Mouse (Mus musculus) cerebellum, adult 2 months (tissue): Measurements from ENCODE around the gene Slk.

Experiments used
- CTCF ChIP-seq: fragments of 200-500 bp; IDR thresholded peaks from 2 replicates; pipeline ENCODE4 v1.5.1; 2011; ENCODE audit warnings: low read depth, mild to moderate bottlenecking, control low read depth, low read length, moderate library complexity, borderline replicate concordance; ENCODE audit not compliant: insufficient read depth
- POLR2A ChIP-seq: fragments of 200-500 bp; IDR thresholded peaks from 2 replicates; pipeline ENCODE4 v1.6.1; 2011; ENCODE audit warnings: low read length, control low read depth, borderline replicate concordance; ENCODE audit not compliant: insufficient read depth

GRCm38 (mm10) chr19:47559145-47559544, 20.3 kb upstream of the Slk start:
- no peak for TF ChIP-seq POLR2A
- no peak for TF ChIP-seq CTCF
